Mouse (Mus musculus) lung, embryonic 16.5 days (tissue): ENCODE measurements around the gene Kdm2b. TPM values are rescaled to one million over a fixed set of nuclear protein-coding genes. Genes with fewer than 3 reads are reported as not detected.
A peak's percentile ranks its signal among the peaks of the same experiment; 100 is the strongest.

Experiments
- ATAC-seq: fragments of 200-750 bp; cut with Nextera tagmentation; 2 replicates; pipeline ENCODE4 v1.8.0; 2017; ENCODE audit warnings: low read depth, mild to moderate bottlenecking, moderate library complexity
- H3K27ac ChIP-seq: fragments of 300-500 bp; sonication (generic); 2 replicates; pipeline ENCODE4 v1.5.1; 2014; ENCODE audit warnings: mild to moderate bottlenecking, control low read depth, low read length
- H3K27me3 ChIP-seq: fragments of 300-500 bp; sonication (generic); 2 replicates; pipeline ENCODE4 v1.6.1; 2014; ENCODE audit warnings: low read depth, low read length, mixed read lengths; ENCODE audit not compliant: control insufficient read depth, insufficient read depth
- H3K36me3 ChIP-seq: fragments of 300-500 bp; sonication (generic); 2 replicates; pipeline ENCODE4 v1.6.1; 2014; ENCODE audit warnings: low read length; ENCODE audit not compliant: control insufficient read depth, insufficient read depth
- H3K4me1 ChIP-seq: fragments of 300-500 bp; sonication (generic); replicated peaks from 2 replicates; pipeline ENCODE4 v1.6.1; 2014; ENCODE audit warnings: low read length, mixed read lengths; ENCODE audit not compliant: control insufficient read depth, insufficient read depth
- H3K4me2 ChIP-seq: fragments of 300-500 bp; sonication (generic); 2 replicates; pipeline ENCODE4 v1.6.1; 2014; ENCODE audit warnings: low read depth, low read length, control low read depth
- H3K4me3 ChIP-seq: fragments of 300-500 bp; sonication (generic); 2 replicates; pipeline ENCODE4 v1.5.1; 2014; ENCODE audit warnings: mild to moderate bottlenecking, low read length, control low read depth
- H3K9ac ChIP-seq: fragments of 300-500 bp; sonication (generic); 2 replicates; pipeline ENCODE4 v1.6.1; 2014; ENCODE audit warnings: low read length, control low read depth
- H3K9me3 ChIP-seq: fragments of 300-500 bp; sonication (generic); 2 replicates; pipeline ENCODE4 v1.6.1; 2016; ENCODE audit warnings: low read length; ENCODE audit not compliant: control insufficient read depth
- WGBS: fragments of 180-500 bp; shearing (Covaris S2); extraction: QIAGEN DNeasy Blood & Tissue Kit; methylation state at CpG from one replicate; pipeline ENCODE4 v1.1.7; 2014; 5-methylcytosine and 5-hydroxymethylcytosine counted together
- polyA plus RNA-seq: library from polyadenylated mRNA; unstranded; fragments of >200 nt; fragmentation: Nextera tagmentation; extraction: Ambion mirVana; gene quantifications from 2 replicates; pipeline ENCODE4 v1.2.1, GENCODE M21; 2015

Kdm2b gene
- polyA plus RNA-seq, 1 experiment from 2014 or later, result 37.6 TPM

GRCm38 (mm10) chr5:122872626-122873025, 117.0 kb downstream of the Kdm2b start:
- Histone ChIP-seq H3K36me3 (peaks cover 26% of the 10 kb centered on the region), H3K4me2 (no peak overlapping the region), H3K4me3 (no peak overlapping the region), H3K4me1 (no peaks in the 10 kb centered on the region), H3K9me3 (no peaks in the 10 kb centered on the region), H3K9ac (no peak overlapping the region), H3K27ac (no peak overlapping the region), H3K27me3 (no peaks in the 10 kb centered on the region)
- no peak for ATAC-seq
- 89% methylated on average over 3 of the region's 3 CpGs for WGBS

DNA sequence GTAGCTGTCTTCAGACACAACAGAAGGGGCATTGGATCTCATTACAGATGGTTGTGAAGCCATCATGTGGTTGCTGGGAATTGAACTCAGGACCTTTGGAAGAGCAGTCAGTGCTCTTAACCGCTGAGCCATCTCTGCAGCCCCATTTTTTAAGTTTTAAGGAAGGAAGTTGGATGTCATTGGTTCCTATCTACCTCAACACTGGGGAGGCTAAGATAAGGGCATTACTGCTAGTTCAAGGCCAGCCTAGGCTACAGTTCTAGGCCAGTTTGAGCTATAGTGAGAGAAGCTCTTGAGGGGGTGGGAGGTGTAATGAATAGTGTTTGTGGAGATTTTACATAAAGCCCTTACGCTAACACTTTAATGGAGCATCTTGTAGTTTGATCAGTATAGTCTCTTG, 126.6 kb downstream of the Kdm2b start:
- peaks cover 32% of the 10 kb centered on the region for H3K36me3 ChIP-seq
- no peak overlapping the region for H3K9ac ChIP-seq
- no peaks in the 10 kb centered on the region for H3K4me1 ChIP-seq
- WGBS, result 85% methylated on average over 2 of the region's 2 CpGs
- H3K4me2 ChIP-seq, result no peak overlapping the region
- ATAC-seq, result no peak
- H3K27me3 ChIP-seq, result no peaks in the 10 kb centered on the region
- no peak overlapping the region for H3K27ac ChIP-seq
- H3K9me3 ChIP-seq, result no peaks in the 10 kb centered on the region
- H3K4me3 ChIP-seq, result no peak overlapping the region

DNA sequence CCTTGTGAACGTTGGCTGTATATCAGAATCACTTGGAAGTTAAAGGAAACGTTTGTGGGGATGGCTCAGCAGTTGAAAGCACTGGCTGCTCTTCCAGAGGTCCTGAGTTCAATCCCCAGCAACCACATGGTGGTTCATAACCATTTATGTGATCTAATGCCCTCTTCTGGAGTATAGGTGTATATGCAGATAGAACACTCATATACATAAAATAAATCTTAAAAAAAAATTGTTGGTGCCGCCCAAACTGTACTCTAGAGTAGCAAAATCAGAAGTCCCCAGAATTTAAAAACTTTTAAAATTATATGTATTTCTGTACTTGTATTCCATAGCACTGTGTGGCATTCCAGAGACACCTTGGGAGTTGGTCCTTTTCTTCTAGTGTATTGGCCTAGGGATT, 133.8 kb downstream of the Kdm2b start:
- Histone ChIP-seq H3K27me3 (no peaks in the 10 kb centered on the region), H3K9me3 (no peaks in the 10 kb centered on the region), H3K9ac (no peak overlapping the region), H3K27ac (no peak overlapping the region), H3K4me1 (peaks cover 7% of the 10 kb centered on the region), H3K36me3 (no peaks in the 10 kb centered on the region), H3K4me3 (no peak overlapping the region), H3K4me2 (no peak overlapping the region)
- no peak for ATAC-seq
- whole genome bisulfite sequencing, result 71% methylated on average over 3 of the region's 3 CpGs

GRCm38 (mm10) chr5:122852611-122853010, 137.0 kb downstream of the Kdm2b start:
- Histone ChIP-seq H3K4me3 (no peak overlapping the region), H3K9ac (no peak overlapping the region), H3K36me3 (no peaks in the 10 kb centered on the region), H3K9me3 (no peaks in the 10 kb centered on the region), H3K4me1 (peaks cover 16% of the 10 kb centered on the region), H3K4me2 (no peak overlapping the region), H3K27me3 (no peaks in the 10 kb centered on the region), H3K27ac (no peak overlapping the region)
- no peak for ATAC-seq
- 68% methylated on average over 2 of the region's 2 CpGs for WGBS

DNA sequence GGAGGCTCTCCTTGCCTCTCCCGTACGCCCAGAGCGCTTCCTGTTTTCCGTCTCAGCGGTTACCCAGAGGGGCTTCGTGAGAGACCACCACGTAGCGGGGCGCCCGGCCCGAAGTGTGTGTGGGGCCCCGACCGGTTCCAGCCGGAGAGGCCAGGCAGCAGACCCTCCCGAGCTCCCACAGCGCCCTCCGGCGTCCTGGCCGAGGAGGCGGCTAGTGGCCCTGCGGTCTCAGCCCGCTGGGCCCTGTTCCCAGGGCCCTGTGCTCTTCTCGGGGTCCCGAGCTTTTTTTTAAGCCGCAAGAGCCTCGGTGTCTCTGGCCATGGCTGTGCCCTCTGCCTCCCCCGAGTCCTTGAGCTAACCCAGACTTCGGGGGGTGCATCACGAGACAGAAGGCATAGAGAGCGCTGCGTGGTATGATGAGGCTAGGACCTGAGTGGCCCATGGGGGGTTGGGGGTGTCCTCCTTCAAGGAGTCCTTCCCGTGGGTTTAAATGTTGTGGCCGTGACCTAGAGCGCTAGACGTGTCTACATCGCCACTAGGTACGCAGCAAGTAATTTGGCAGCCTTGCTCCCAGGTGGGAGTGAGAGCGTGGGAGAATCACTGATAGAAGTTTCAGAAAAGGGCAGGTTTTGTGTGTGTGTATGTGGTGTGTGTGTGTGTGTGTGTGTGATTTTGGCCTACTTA, 139.2 kb downstream of the Kdm2b start:
- peak overlapping the region; percentile 89 for H3K27ac ChIP-seq
- peak overlapping the region; percentile 97 for H3K4me2 ChIP-seq
- no peaks in the 10 kb centered on the region for H3K36me3 ChIP-seq
- peak; percentile 69 for ATAC-seq
- under 1% methylated on average over 38 of the region's 38 CpGs for WGBS
- H3K4me3 ChIP-seq, result peak overlapping the region; percentile 94
- peak overlapping the region; percentile 94 for H3K9ac ChIP-seq
- H3K27me3 ChIP-seq, result no peaks in the 10 kb centered on the region
- H3K4me1 ChIP-seq, result peaks cover 16% of the 10 kb centered on the region
- no peaks in the 10 kb centered on the region for H3K9me3 ChIP-seq

- Histone ChIP-seq H3K27ac (peak within 1 kb of the TSS; percentile 89), H3K4me1 (peaks cover 16% of the 10 kb centered on the region), H3K9me3 (no peaks in the 10 kb centered on the region), H3K27me3 (no peaks in the 10 kb centered on the region), H3K36me3 (no peaks in the 10 kb centered on the region), H3K4me2 (peak within 1 kb of the TSS; percentile 97), H3K9ac (peak within 1 kb of the TSS; percentile 94), H3K4me3 (peak within 1 kb of the TSS; percentile 94)
- peak; percentile 100 for ATAC-seq
- under 1% methylated on average over 55 of the region's 61 CpGs for WGBS
These were observed 139.9 kb downstream of the Kdm2b start, which contains the start of gene Rnf34 for GRCm38 (mm10) chr5:122849521-122850318. TSS of gene Rnf34 (plus strand) at chr5:122850048.

GRCm38 (mm10) chr5:122843799-122844198, 145.8 kb downstream of the Kdm2b start:
- Histone ChIP-seq H3K4me3 (no peak overlapping the region), H3K4me1 (no peaks in the 10 kb centered on the region; the same call in 1 of the 2 replicates), H3K9ac (no peak overlapping the region), H3K36me3 (no peaks in the 10 kb centered on the region), H3K4me2 (no peak overlapping the region), H3K27ac (no peak overlapping the region), H3K9me3 (no peaks in the 10 kb centered on the region), H3K27me3 (no peaks in the 10 kb centered on the region)
- no peak for ATAC-seq
- 79% methylated on average over 5 of the region's 5 CpGs for WGBS

- ATAC-seq, result no peak
- H3K4me1 ChIP-seq, result no peaks in the 10 kb centered on the region
- no peaks in the 10 kb centered on the region for H3K9me3 ChIP-seq
- H3K9ac ChIP-seq, result no peak overlapping the region
- H3K36me3 ChIP-seq, result no peaks in the 10 kb centered on the region
- H3K4me2 ChIP-seq, result no peak overlapping the region
- H3K4me3 ChIP-seq, result no peak overlapping the region
- H3K27ac ChIP-seq, result no peak overlapping the region
- H3K27me3 ChIP-seq, result no peaks in the 10 kb centered on the region
- WGBS, result 77% methylated on average over 2 of the region's 2 CpGs
These were observed 148.5 kb downstream of the Kdm2b start for GRCm38 (mm10) chr5:122841126-122841525.

DNA sequence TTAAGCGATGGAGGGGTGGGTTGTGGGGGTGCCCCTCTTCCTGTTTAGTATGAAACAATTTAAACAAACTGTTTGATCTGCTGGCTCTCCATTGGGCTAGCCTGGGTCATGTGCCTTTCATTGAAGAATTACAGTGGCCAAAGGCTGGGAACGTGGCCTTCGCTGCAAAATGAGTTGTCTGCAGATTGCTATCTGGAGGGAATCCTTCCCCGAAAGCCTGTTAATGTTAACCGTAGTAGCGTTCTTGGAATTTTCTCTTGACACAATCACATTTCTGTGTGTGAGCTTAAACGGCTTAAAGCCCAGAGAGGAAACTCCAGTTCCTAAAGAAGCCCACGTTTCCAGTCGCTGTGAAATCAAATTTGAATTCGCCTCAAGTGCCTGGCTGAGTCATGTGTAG, 156.6 kb downstream of the Kdm2b start:
- no peak overlapping the region for H3K4me3 ChIP-seq
- H3K4me1 ChIP-seq, result no peaks in the 10 kb centered on the region
- no peak for ATAC-seq
- H3K4me2 ChIP-seq, result no peak overlapping the region
- no peaks in the 10 kb centered on the region for H3K27me3 ChIP-seq
- no peaks in the 10 kb centered on the region for H3K9me3 ChIP-seq
- 71% methylated on average over 10 of the region's 10 CpGs for WGBS
- no peak overlapping the region for H3K27ac ChIP-seq
- no peak overlapping the region for H3K9ac ChIP-seq
- no peaks in the 10 kb centered on the region for H3K36me3 ChIP-seq
